Mouse (Mus musculus) E14TG2a.4 (cell line): ENCODE data around the gene Foxp2.

Experiments used
- CTCF ChIP-seq: conservative IDR thresholded peaks from 2 replicates; pipeline ENCODE4 v1.5.1; 2014; ENCODE audit warnings: low read length
- NANOG ChIP-seq: IDR thresholded peaks from 2 replicates; pipeline ENCODE4 v1.6.1; 2014; ENCODE audit warnings: borderline replicate concordance, low read length, mixed read lengths
- POU5F1 ChIP-seq: IDR thresholded peaks from 2 replicates; pipeline ENCODE4 v1.6.1; 2014; ENCODE audit warnings: low read length, borderline replicate concordance

- no peak for TF ChIP-seq CTCF
- no peak for TF ChIP-seq NANOG
- TF ChIP-seq POU5F1 = no peak
These were observed 229.0 kb downstream of the Foxp2 start for GRCm38 (mm10) chr6:15130142-15130541.
